Mouse (Mus musculus): ENCODE data around the gene Cd101. TPM values are rescaled to one million over a fixed set of nuclear protein-coding genes. Genes with fewer than 3 reads are reported as not detected.

Cd101 gene
- polyA plus RNA-seq, 1 experiment from 2014 or later = 0.17 TPM

GRCm38 (mm10) chr3:101037984-101038545 lies 8.7 kb upstream of the Cd101 start:
- Histone ChIP-seq H3K9me3 (no peaks in the 10 kb centered on the region), H3K4me1 (no peaks in the 10 kb centered on the region), H3K4me2 (no peak overlapping the region), H3K27ac (no peak overlapping the region), H3K36me3 (peaks cover 10% of the 10 kb centered on the region), H3K9ac (no peak overlapping the region), H3K27me3 (no peaks in the 10 kb centered on the region), H3K4me3 (no peak overlapping the region)
- 86% methylated on average over 5 of the region's 5 CpGs for WGBS
- ATAC-seq (ENCODE audit: borderline replicate concordance, extremely low read depth, low FRiP score, low TSS enrichment) = no peak

- WGBS = 98% methylated on average over 2 of the region's 2 CpGs
- Histone ChIP-seq H3K27ac (no peak overlapping the region), H3K9me3 (no peaks in the 10 kb centered on the region), H3K4me2 (no peak overlapping the region), H3K36me3 (peaks cover 3% of the 10 kb centered on the region; the same call in 1 of the 2 replicates), H3K27me3 (no peaks in the 10 kb centered on the region), H3K4me1 (peaks cover 9% of the 10 kb centered on the region; the same call in 1 of the 2 replicates), H3K4me3 (no peak overlapping the region), H3K9ac (no peak overlapping the region)
- ATAC-seq (ENCODE audit: borderline replicate concordance, extremely low read depth, low FRiP score, low TSS enrichment) = no peak
Observed at GRCm38 (mm10) chr3:101036001-101036400, 6.6 kb upstream of the Cd101 start.

- H3K4me1 ChIP-seq = peaks cover 14% of the 10 kb centered on the region; the same call in 1 of the 2 replicates
- H3K9ac ChIP-seq = no peak overlapping the region
- no peaks in the 10 kb centered on the region for H3K9me3 ChIP-seq
- H3K36me3 ChIP-seq = no peaks in the 10 kb centered on the region
- no peaks in the 10 kb centered on the region for H3K27me3 ChIP-seq
- H3K27ac ChIP-seq = no peak overlapping the region
- ATAC-seq (ENCODE audit: borderline replicate concordance, extremely low read depth, low FRiP score, low TSS enrichment) = no peak
- 78% methylated on average over 9 of the region's 9 CpGs for WGBS
- H3K4me2 ChIP-seq = no peak overlapping the region
- H3K4me3 ChIP-seq = no peak overlapping the region
Observed at GRCm38 (mm10) chr3:101034509-101034908, 5.2 kb upstream of the Cd101 start.

GRCm38 (mm10) chr3:101033644-101034043 lies 4.3 kb upstream of the Cd101 start:
- no peaks in the 10 kb centered on the region for H3K9me3 ChIP-seq
- peaks cover 14% of the 10 kb centered on the region; the same call in 1 of the 2 replicates for H3K4me1 ChIP-seq
- no peak overlapping the region for H3K27ac ChIP-seq
- no peak overlapping the region for H3K4me3 ChIP-seq
- no peak for ATAC-seq (ENCODE audit: borderline replicate concordance, extremely low read depth, low FRiP score, low TSS enrichment)
- no peaks in the 10 kb centered on the region for H3K27me3 ChIP-seq
- no peak overlapping the region for H3K9ac ChIP-seq
- H3K4me2 ChIP-seq = no peak overlapping the region
- WGBS = 33% methylated on average over 4 of the region's 4 CpGs
- no peaks in the 10 kb centered on the region for H3K36me3 ChIP-seq

GRCm38 (mm10) chr3:101031456-101032142 lies 2.2 kb upstream of the Cd101 start:
- no peak overlapping the region for H3K9ac ChIP-seq
- H3K4me2 ChIP-seq = no peak overlapping the region
- 49% methylated on average over 7 of the region's 7 CpGs for WGBS
- no peak overlapping the region for H3K4me3 ChIP-seq
- H3K9me3 ChIP-seq = no peaks in the 10 kb centered on the region
- no peaks in the 10 kb centered on the region for H3K36me3 ChIP-seq
- peaks cover 14% of the 10 kb centered on the region; the same call in 1 of the 2 replicates for H3K4me1 ChIP-seq
- H3K27ac ChIP-seq = no peak overlapping the region
- H3K27me3 ChIP-seq = no peaks in the 10 kb centered on the region
- no peak for ATAC-seq (ENCODE audit: borderline replicate concordance, extremely low read depth, low FRiP score, low TSS enrichment)

- Histone ChIP-seq H3K4me3 (no peak overlapping the region), H3K4me2 (no peak overlapping the region), H3K27ac (no peak overlapping the region), H3K9ac (no peak overlapping the region), H3K27me3 (no peaks in the 10 kb centered on the region), H3K4me1 (peaks cover 14% of the 10 kb centered on the region; the same call in 1 of the 2 replicates), H3K9me3 (no peaks in the 10 kb centered on the region), H3K36me3 (no peaks in the 10 kb centered on the region)
- 88% methylated on average over 1 of the region's 1 CpGs for WGBS
- no peak for ATAC-seq (ENCODE audit: borderline replicate concordance, extremely low read depth, low FRiP score, low TSS enrichment)
Observed at GRCm38 (mm10) chr3:101030630-101031029, 1.3 kb upstream of the Cd101 start.

GRCm38 (mm10) chr3:101026741-101027140 lies 2.6 kb downstream of the Cd101 start:
- no peak overlapping the region for H3K27ac ChIP-seq
- no peak overlapping the region for H3K4me3 ChIP-seq
- no peak for ATAC-seq (ENCODE audit: borderline replicate concordance, extremely low read depth, low FRiP score, low TSS enrichment)
- no peak overlapping the region for H3K4me2 ChIP-seq
- no peaks in the 10 kb centered on the region for H3K9me3 ChIP-seq
- 65% methylated on average over 1 of the region's 1 CpGs for WGBS
- H3K27me3 ChIP-seq = no peaks in the 10 kb centered on the region
- peaks cover 13% of the 10 kb centered on the region; the same call in 1 of the 2 replicates for H3K4me1 ChIP-seq
- H3K36me3 ChIP-seq = no peaks in the 10 kb centered on the region
- no peak overlapping the region for H3K9ac ChIP-seq

- H3K9me3 ChIP-seq = no peaks in the 10 kb centered on the region
- no peaks in the 10 kb centered on the region for H3K27me3 ChIP-seq
- no peak overlapping the region for H3K9ac ChIP-seq
- H3K4me1 ChIP-seq = no peaks in the 10 kb centered on the region
- no peak overlapping the region for H3K4me3 ChIP-seq
- ATAC-seq (ENCODE audit: borderline replicate concordance, extremely low read depth, low FRiP score, low TSS enrichment) = no peak
- 78% methylated on average over 6 of the region's 6 CpGs for WGBS
- no peak overlapping the region for H3K27ac ChIP-seq
- no peak overlapping the region for H3K4me2 ChIP-seq
- H3K36me3 ChIP-seq = no peaks in the 10 kb centered on the region
Observed at GRCm38 (mm10) chr3:101022967-101023366, 6.4 kb downstream of the Cd101 start.

- ATAC-seq (ENCODE audit: borderline replicate concordance, extremely low read depth, low FRiP score, low TSS enrichment) = no peak
- no peaks in the 10 kb centered on the region for H3K36me3 ChIP-seq
- 68% methylated on average over 8 of the region's 8 CpGs for WGBS
Observed at GRCm38 (mm10) chr3:101021481-101022051, 7.8 kb downstream of the Cd101 start.

GRCm38 (mm10) chr3:101021073-101021472 lies 8.3 kb downstream of the Cd101 start:
- H3K4me3 ChIP-seq = no peak overlapping the region
- no peaks in the 10 kb centered on the region for H3K4me1 ChIP-seq
- ATAC-seq (ENCODE audit: borderline replicate concordance, extremely low read depth, low FRiP score, low TSS enrichment) = no peak
- H3K9me3 ChIP-seq = no peaks in the 10 kb centered on the region
- WGBS = 73% methylated on average over 5 of the region's 5 CpGs
- no peaks in the 10 kb centered on the region for H3K36me3 ChIP-seq
- no peak overlapping the region for H3K4me2 ChIP-seq
- no peak overlapping the region for H3K9ac ChIP-seq
- H3K27me3 ChIP-seq = no peaks in the 10 kb centered on the region
- no peak overlapping the region for H3K27ac ChIP-seq

More at GRCm38 (mm10) chr3:101021481-101022051, 7.8 kb downstream of the Cd101 start:
- no peaks in the 10 kb centered on the region for H3K9me3 ChIP-seq
- H3K4me1 ChIP-seq = no peaks in the 10 kb centered on the region
- H3K4me2 ChIP-seq = no peak overlapping the region
- H3K4me3 ChIP-seq = no peak overlapping the region
- no peak overlapping the region for H3K9ac ChIP-seq
- no peaks in the 10 kb centered on the region for H3K27me3 ChIP-seq
- H3K27ac ChIP-seq = no peak overlapping the region

GRCm38 (mm10) chr3:101018494-101018893 lies 10.9 kb downstream of the Cd101 start:
- WGBS = 73% methylated on average over 6 of the region's 6 CpGs
- Histone ChIP-seq H3K4me2 (no peak overlapping the region), H3K27me3 (no peaks in the 10 kb centered on the region), H3K4me3 (no peak overlapping the region), H3K9me3 (no peaks in the 10 kb centered on the region), H3K36me3 (no peaks in the 10 kb centered on the region), H3K9ac (no peak overlapping the region), H3K27ac (no peak overlapping the region), H3K4me1 (peaks cover 7% of the 10 kb centered on the region)
- ATAC-seq (ENCODE audit: borderline replicate concordance, extremely low read depth, low FRiP score, low TSS enrichment) = no peak

- 85% methylated on average over 7 of the region's 7 CpGs for WGBS
- no peaks in the 10 kb centered on the region for H3K27me3 ChIP-seq
- H3K36me3 ChIP-seq = no peaks in the 10 kb centered on the region
- H3K4me1 ChIP-seq = peaks cover 19% of the 10 kb centered on the region
- no peak overlapping the region for H3K9ac ChIP-seq
- no peak overlapping the region for H3K27ac ChIP-seq
- ATAC-seq (ENCODE audit: borderline replicate concordance, extremely low read depth, low FRiP score, low TSS enrichment) = no peak
- H3K4me2 ChIP-seq = no peak overlapping the region
- H3K9me3 ChIP-seq = no peaks in the 10 kb centered on the region
- H3K4me3 ChIP-seq = no peak overlapping the region
Observed at GRCm38 (mm10) chr3:101016050-101016449, 13.3 kb downstream of the Cd101 start.

All from lung, embryonic 15.5 days (tissue).